Mouse (Mus musculus) adrenal gland, adult 18-20 months (tissue): ENCODE results near the gene Dock8. TPM values are rescaled to one million over a fixed set of nuclear protein-coding genes. Genes with fewer than 3 reads are reported as not detected.

Experiments used
- DNase-seq, 2 experiments: peaks; one replicate each; pipeline ENCODE4 v3.0.0; 2021 to 2022; ENCODE audit warnings: low spot score in 2 of 2
- long read RNA-seq, 2 experiments: library from polyadenylated mRNA; stranded (forward); transcript quantifications; one replicate each; pipeline ENCODE4 v2.0.0; 2021
- total RNA-seq, 2 experiments: library from RNA; stranded (reverse); gene quantifications; 1 replicate in 1 of 2; 2 replicates in 1 of 2; pipeline ENCODE4 v1.2.3; 2021

The Dock8 gene
- 10 to 100 TPM; 23.1 to 23.5 TPM for total RNA-seq
- long read RNA-seq, experiment 1, full-length matches to known transcripts, result 2 of 10 reads
- long read RNA-seq, experiment 1, partial matches to known transcripts, result 8 of 10 reads
- long read RNA-seq, experiment 1, other reads (novel, unspliced or antisense), result 0 of 10 reads
- long read RNA-seq, experiment 2, partial matches to known transcripts, result 9 of 12 reads
- long read RNA-seq, experiment 2, other reads (novel, unspliced or antisense), result 3 of 12 reads

GRCm38 (mm10) chr19:24999201-24999886 is at the start of gene Dock8:
TSS of gene Dock8 (plus strand) at chr19:24999534.
- DNase-seq, result peak; percentile 72 to 73

GRCm38 (mm10) chr19:24958531-24958930 is 40.8 kb upstream of the Dock8 start:
- DNase-seq, result no peak

DNA sequence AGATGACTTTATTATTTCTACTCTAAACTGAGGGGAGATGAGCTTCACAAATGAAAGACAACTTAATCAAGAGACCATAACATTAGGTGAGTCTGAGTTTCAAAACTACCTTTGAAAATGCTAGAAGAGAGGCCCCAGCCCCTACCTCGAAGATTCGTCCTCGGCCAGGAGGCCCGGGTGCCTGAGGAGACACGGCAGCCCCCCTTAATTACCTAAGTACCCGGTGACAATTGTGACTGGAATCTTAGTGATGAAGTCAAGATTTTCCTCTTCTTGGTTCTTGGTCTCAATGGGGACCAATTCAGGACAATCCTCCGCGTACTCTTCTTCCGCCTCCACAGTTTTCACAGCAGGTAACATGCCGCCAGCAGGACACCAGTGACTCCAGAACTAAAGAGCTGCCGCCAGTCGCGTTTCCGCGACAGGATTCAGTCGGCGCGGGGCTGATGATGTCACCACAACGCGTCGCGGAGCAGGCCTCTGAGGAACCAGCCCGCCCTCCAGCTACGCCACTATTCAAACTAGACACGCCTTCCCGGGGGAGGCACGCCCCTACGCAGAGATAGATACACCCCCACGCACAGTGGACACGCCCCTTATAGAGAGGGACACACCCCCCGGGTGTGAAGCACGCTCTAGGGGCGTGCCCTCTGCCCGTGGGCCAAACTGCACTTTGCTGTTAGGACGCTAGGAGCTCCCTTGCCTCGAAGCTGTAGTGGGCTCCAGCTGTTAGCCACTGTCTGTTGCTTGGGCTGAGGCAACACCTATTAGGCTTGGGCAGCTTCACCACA is 38.0 kb upstream of the Dock8 start, which contains the start of gene Cbwd1:
Gene Cbwd1, minus strand, starts transcription at position 439 of the 791 bp plus-strand sequence.
- DNase-seq, result peak; percentile 96 to 97

DNA sequence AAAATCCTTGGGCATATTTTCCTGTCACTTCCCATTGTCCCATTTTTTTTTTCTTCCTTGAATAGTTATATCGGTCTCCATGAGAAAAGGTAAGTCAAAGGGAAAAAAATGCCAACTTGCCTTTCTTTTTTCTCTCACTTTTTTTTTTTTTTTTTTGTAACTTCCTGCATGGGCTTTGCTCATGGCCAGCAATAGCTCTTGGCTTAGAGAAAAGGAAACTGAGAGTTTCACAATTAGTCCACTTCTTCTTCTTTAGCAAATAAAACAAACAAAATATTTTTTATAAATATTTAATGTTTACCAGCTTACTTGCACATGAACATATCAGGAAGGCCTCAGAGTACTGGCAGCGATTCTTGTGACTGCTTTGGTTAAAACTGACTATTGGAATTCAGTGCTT is 33.1 kb upstream of the Dock8 start:
- DNase-seq, result no peak

GRCm38 (mm10) chr19:24966941-24967340 is 32.4 kb upstream of the Dock8 start:
- no peak for DNase-seq

DNA sequence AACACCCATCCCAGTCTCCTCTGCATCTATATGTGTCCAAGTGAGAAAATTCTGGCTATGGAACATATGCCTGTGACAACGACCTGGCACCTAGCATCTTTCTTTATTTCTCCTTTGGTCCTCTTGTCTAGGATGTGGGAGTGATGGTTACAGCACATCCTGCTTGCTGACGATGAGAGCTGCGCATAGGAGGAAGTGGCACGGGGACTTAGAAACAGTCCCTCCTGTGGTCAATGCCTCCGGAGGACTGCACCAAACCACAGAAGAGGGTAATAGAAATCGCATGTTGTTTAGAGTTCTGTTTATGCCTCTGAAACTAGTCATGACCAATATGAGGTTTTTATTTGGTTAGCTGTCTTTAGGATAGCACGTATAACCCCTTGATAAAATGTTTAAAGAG is 28.0 kb upstream of the Dock8 start:
- no peak for DNase-seq

- DNase-seq, result no peak
These were observed 26.5 kb upstream of the Dock8 start for GRCm38 (mm10) chr19:24972701-24973390.

DNA sequence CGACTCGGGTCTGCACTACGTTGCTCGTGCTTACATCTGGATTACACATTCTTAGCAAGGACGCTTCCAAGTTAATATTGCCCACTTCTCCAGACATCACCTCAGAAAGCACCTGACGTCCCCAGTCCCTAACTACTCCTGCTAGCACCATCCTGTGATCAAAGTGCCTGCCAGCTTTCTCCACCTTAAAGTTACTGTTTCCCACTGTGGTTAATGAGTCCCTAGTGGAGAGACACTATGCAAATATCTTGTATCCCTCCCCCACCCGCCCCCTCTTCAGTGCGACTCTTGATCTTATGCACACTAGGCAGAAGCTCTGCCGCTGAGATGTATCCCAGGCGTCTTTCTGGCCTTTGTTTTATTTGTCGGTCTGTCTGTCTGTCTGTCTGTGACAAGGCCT is 21.3 kb upstream of the Dock8 start:
- no peak for DNase-seq

- no peak for DNase-seq
These were observed 20.2 kb upstream of the Dock8 start for GRCm38 (mm10) chr19:24978852-24979842.

GRCm38 (mm10) chr19:24981294-24981693 is 18.0 kb upstream of the Dock8 start:
- no peak for DNase-seq

DNA sequence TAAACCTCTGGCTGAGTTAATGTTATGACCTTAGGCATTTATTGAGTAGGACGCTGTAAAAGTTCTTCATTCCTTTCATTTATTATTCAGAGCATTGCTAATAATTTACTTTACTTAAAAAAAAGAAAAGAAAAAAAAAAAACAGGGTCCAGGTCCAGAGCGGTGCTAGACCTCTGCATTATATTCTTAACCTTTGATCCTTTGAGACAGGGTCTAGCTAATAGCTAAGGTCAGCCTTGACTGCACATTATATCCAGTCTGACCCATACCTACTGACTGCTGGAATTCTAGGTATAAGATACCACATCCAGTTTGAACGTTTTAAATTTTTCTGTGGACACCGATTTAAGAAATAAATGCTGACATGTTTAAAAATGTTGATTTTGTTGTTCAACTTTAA is 16.3 kb upstream of the Dock8 start:
- no peak for DNase-seq

DNA sequence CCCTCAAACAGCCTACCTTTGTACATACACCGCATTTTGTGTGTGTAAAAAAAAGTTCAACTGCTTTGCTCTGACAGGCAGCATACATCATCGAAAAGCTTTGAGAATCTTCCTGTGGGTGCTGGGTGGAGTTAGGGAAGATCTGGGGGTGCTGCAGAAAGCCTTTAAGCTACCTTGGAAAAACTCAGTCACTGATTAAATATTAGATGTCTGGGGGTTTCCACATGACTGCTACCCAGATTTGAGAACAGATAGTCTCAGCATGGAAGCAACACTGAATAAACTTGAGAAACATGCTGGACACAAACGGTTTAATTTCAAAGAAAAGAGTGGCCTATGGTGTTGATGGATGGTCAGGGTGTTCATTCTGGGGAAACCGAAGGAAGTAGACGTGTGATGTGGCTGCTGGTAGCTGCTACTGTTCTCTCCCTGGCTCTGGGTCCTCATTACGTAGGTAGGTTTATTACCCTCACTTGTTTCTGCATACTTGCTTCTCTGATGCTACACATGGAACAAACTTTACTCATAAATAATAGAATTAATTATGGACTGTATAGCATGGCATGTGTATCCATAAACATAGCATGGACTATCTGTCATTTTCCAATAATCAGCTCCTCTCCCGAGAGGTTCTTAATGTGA is 15.4 kb upstream of the Dock8 start:
- no peak for DNase-seq

- DNase-seq, result no peak
These were observed 14.3 kb upstream of the Dock8 start for GRCm38 (mm10) chr19:24985045-24985444.

DNA sequence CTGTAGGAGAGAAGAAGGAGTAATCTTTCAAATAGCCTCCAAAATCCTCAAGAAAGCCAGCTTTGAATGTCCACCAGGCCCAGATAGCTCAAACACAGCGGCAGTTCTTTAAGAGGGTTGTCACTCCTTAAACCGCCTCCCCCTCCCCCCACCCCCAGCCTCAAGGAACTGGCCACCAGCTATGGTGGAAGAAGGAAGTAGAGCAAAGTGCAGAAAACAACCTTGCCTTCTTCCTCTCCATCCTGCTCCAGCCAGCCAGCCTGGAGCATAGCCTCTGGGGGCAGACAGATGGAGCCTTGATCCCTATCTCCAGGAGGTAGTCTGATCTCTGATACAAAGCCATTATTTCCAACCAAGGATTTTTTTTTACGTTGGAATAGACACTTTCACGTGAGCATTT is 12.0 kb upstream of the Dock8 start:
- no peak for DNase-seq

DNA sequence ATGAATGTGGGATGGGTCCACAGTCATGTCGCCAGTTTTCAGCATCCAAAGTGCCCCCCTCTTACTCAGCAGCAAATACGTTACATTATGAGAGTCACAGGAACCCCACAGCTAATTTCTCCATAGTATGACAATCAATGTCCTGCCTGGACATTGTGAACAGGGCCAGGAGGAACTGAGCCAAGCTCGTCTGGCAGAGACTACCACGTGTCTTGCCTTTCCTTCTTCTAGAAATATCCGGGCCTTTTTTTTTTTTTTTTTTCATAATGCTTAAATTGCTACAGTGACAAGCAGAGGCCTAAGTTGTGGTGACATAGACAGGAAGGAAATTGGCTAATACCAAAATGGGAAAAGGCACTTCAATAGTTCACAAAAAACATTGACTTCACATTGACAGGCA is 10.5 kb upstream of the Dock8 start:
- no peak for DNase-seq

GRCm38 (mm10) chr19:24990138-24990822 is 9.1 kb upstream of the Dock8 start:
- no peak for DNase-seq

DNA sequence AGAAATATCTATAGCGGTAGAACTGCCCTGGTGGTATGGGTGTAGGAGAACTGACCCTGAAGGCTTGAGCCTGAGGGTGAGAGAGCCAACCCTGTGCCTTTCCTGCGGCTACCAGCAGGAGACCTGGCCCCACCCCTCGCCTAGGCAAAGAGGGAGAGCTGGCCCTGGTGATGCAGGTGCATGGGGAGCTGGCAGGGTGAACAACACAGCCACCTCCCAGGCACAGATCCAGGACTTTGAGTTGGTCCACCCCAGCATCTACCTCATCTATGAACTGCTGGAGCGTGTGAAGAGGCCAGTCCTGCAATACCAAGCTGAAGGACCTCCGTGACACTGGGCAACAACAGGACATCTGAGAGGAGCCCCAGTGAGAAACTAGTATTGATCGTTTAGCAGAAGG is 5.8 kb upstream of the Dock8 start:
- DNase-seq, result no peak

DNA sequence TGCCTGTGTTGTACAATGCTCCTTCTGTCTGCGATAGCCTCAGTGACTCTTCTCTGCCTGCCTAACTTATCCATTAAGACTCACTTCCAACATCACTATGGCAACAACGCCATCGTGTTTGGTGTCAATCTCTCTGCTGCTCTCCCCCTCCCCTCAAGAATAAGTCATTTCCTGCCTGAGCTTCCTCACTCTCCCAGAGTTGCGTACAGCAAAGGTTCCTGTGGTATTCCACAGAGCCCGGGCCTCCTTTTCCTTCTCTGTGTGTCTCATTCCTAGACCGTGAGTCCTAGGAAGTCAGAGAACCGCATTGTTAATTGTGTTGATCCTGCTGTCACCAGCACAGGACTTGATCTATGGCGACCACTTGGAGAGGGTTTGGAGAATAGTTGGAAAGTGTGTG is 4.4 kb upstream of the Dock8 start:
- no peak for DNase-seq
